Mouse (Mus musculus) MEL (cell line): ENCODE results near the gene Bach2. TPM values are rescaled to one million over a fixed set of nuclear protein-coding genes. Genes with fewer than 3 reads are reported as not detected.

Experiments used
- DNase-seq: peaks from one replicate; pipeline ENCODE4 v3.0.0; 2011; ENCODE audit warnings: low read depth, low spot score
- H3K27ac ChIP-seq: 2 replicates; pipeline ENCODE4 v1.5.1; 2012; ENCODE audit warnings: low read depth, mild to moderate bottlenecking, control low read depth, low read length, moderate library complexity; ENCODE audit not compliant: control insufficient read depth
- H3K27me3 ChIP-seq, 2 experiments: fragments of 150-350 bp in 1 of 2; sonication (generic) in 1 of 2; 2 replicates each; pipeline ENCODE4 v1.6.1; 2012; ENCODE audit warnings: low read length in 2 of 2, mild to moderate bottlenecking in 2 of 2, improper control_type of control experiment in 1 of 2, moderate library complexity in 1 of 2; ENCODE audit not compliant: insufficient read depth in 2 of 2, control insufficient read depth in 1 of 2
- H3K36me3 ChIP-seq, 2 experiments: 2 replicates each; pipeline ENCODE4 v1.6.1; 2012 to 2014; ENCODE audit warnings: low read length in 2 of 2, improper control_type of control experiment in 1 of 2, inconsistent platforms in 1 of 2, mild to moderate bottlenecking in 1 of 2; ENCODE audit not compliant: insufficient read depth in 2 of 2, control insufficient read depth in 1 of 2
- H3K4me1 ChIP-seq, 2 experiments: fragments of 150-350 bp in 1 of 2; sonication (generic) in 1 of 2; 2 replicates each; pipeline ENCODE4 v1.6.1; 2012; ENCODE audit warnings: low read length in 2 of 2, improper control_type of control experiment in 1 of 2, mild to moderate bottlenecking in 1 of 2; ENCODE audit not compliant: insufficient read depth in 2 of 2, control insufficient read depth in 1 of 2
- H3K4me3 ChIP-seq, 2 experiments: fragments of 150-350 bp in 1 of 2; sonication (generic) in 1 of 2; 2 replicates each; pipeline ENCODE4 v1.5.1; 2012; ENCODE audit warnings: low read depth in 2 of 2, low read length in 2 of 2, mild to moderate bottlenecking in 2 of 2, moderate library complexity in 2 of 2, control low read depth in 1 of 2, improper control_type of control experiment in 1 of 2; ENCODE audit not compliant: control insufficient read depth in 1 of 2, insufficient read depth in 1 of 2
- H3K79me2 ChIP-seq: 2 replicates; pipeline ENCODE4 v1.6.1; 2012; ENCODE audit warnings: mild to moderate bottlenecking, low read length, moderate library complexity; ENCODE audit not compliant: control insufficient read depth, poor library complexity, insufficient read depth
- H3K9ac ChIP-seq: 2 replicates; pipeline ENCODE4 v1.6.1; 2012; ENCODE audit warnings: low read depth, mild to moderate bottlenecking, control low read depth, low read length, moderate library complexity; ENCODE audit not compliant: control insufficient read depth, poor library complexity, severe bottlenecking
- H3K9me3 ChIP-seq: fragments of 150-350 bp; sonication (generic); replicated peaks from 2 replicates; pipeline ENCODE4 v1.6.1; 2012; ENCODE audit warnings: mild to moderate bottlenecking, low read length, improper control_type of control experiment, moderate library complexity; ENCODE audit not compliant: insufficient read depth
- BHLHE40 ChIP-seq: IDR thresholded peaks from 2 replicates; pipeline ENCODE4 v1.6.1; 2012; ENCODE audit warnings: low read depth, mild to moderate bottlenecking, inconsistent platforms, low read length, improper control_type of control experiment, borderline replicate concordance
- CHD1 ChIP-seq: IDR thresholded peaks from 2 replicates; pipeline ENCODE4 v1.6.1; 2012; ENCODE audit warnings: low read depth, mild to moderate bottlenecking, inconsistent platforms, low read length, improper control_type of control experiment
- CHD2 ChIP-seq: IDR thresholded peaks from 2 replicates; pipeline ENCODE4 v1.6.1; 2011; ENCODE audit warnings: low read length, improper control_type of control experiment
- CTCF ChIP-seq, 3 experiments: IDR thresholded peaks in 2 of 3; conservative IDR thresholded peaks in 1 of 3; 2 replicates each; pipeline ENCODE4 v1.5.1; 2011 to 2012; ENCODE audit warnings: low read length in 3 of 3, low read depth in 2 of 3, mild to moderate bottlenecking in 2 of 3, improper control_type of control experiment in 1 of 3, inconsistent platforms in 1 of 3, mixed read lengths in 1 of 3, moderate library complexity in 1 of 3; ENCODE audit not compliant: control insufficient read depth in 1 of 3, insufficient read depth in 1 of 3, poor library complexity in 1 of 3, severe bottlenecking in 1 of 3
- E2F4 ChIP-seq: IDR thresholded peaks from 2 replicates; pipeline ENCODE4 v1.6.1; 2011; ENCODE audit warnings: low read depth, low read length, improper control_type of control experiment, borderline replicate concordance
- ELF1 ChIP-seq: IDR thresholded peaks from 2 replicates; pipeline ENCODE4 v1.6.1; 2014; ENCODE audit warnings: low read depth, mild to moderate bottlenecking, inconsistent platforms, low read length, improper control_type of control experiment, moderate library complexity
- EP300 ChIP-seq, 2 experiments: IDR thresholded peaks; 2 replicates each; pipeline ENCODE4 v1.6.1; 2011; ENCODE audit warnings: improper control_type of control experiment in 2 of 2, low read length in 2 of 2, low read depth in 1 of 2, mild to moderate bottlenecking in 1 of 2
- ETS1 ChIP-seq: IDR thresholded peaks from 2 replicates; pipeline ENCODE4 v1.6.1; 2012; ENCODE audit warnings: low read depth, mild to moderate bottlenecking, inconsistent platforms, low read length, improper control_type of control experiment, moderate library complexity
- GABPA ChIP-seq: IDR thresholded peaks from 2 replicates; pipeline ENCODE4 v1.6.1; 2012; ENCODE audit warnings: low read depth, mild to moderate bottlenecking, inconsistent platforms, low read length, improper control_type of control experiment, moderate library complexity
- GATA1 ChIP-seq: IDR thresholded peaks from 2 replicates; pipeline ENCODE4 v1.6.1; 2011; ENCODE audit warnings: low read depth, low read length, improper control_type of control experiment
- HCFC1 ChIP-seq: IDR thresholded peaks from 2 replicates; pipeline ENCODE4 v1.6.1; 2012; ENCODE audit warnings: low read depth, mild to moderate bottlenecking, inconsistent platforms, low read length, improper control_type of control experiment, moderate library complexity
- KAT2A ChIP-seq: conservative IDR thresholded peaks from 2 replicates; pipeline ENCODE4 v1.6.1; 2012; ENCODE audit warnings: low read depth, low read length, improper control_type of control experiment, inconsistent platforms
- MAFK ChIP-seq: IDR thresholded peaks from 2 replicates; pipeline ENCODE4 v1.6.1; 2011; ENCODE audit warnings: low read depth, mild to moderate bottlenecking, low read length, improper control_type of control experiment, borderline replicate concordance
- MAZ ChIP-seq: IDR thresholded peaks from 2 replicates; pipeline ENCODE4 v1.6.1; 2012; ENCODE audit warnings: low read depth, mild to moderate bottlenecking, inconsistent platforms, low read length, improper control_type of control experiment
- MEF2A ChIP-seq: IDR thresholded peaks from 2 replicates; pipeline ENCODE4 v1.6.1; 2014; ENCODE audit warnings: low read depth, mild to moderate bottlenecking, inconsistent platforms, low read length, improper control_type of control experiment; ENCODE audit not compliant: poor library complexity, insufficient replicate concordance, severe bottlenecking; ENCODE audit errors: extremely low read depth
- MXI1 ChIP-seq: IDR thresholded peaks from 2 replicates; pipeline ENCODE4 v1.6.1; 2011; ENCODE audit warnings: mild to moderate bottlenecking, low read depth, low read length, improper control_type of control experiment
- MYB ChIP-seq: IDR thresholded peaks from 2 replicates; pipeline ENCODE4 v1.6.1; 2011; ENCODE audit warnings: mild to moderate bottlenecking, low read depth, low read length, improper control_type of control experiment
- MYC ChIP-seq: IDR thresholded peaks from 2 replicates; pipeline ENCODE4 v1.6.1; 2011; ENCODE audit warnings: low read depth, mild to moderate bottlenecking, low read length, improper control_type of control experiment, moderate library complexity
- NELFE ChIP-seq: IDR thresholded peaks from 2 replicates; pipeline ENCODE4 v1.6.1; 2011; ENCODE audit warnings: low read depth, low read length, improper control_type of control experiment
- NRF1 ChIP-seq: IDR thresholded peaks from 2 replicates; pipeline ENCODE4 v1.6.1; 2014; ENCODE audit warnings: low read depth, mild to moderate bottlenecking, inconsistent platforms, low read length, improper control_type of control experiment, moderate library complexity; ENCODE audit not compliant: poor library complexity, insufficient read depth, severe bottlenecking
- POLR2A ChIP-seq, 2 experiments: IDR thresholded peaks; 2 replicates each; pipeline ENCODE4 v1.6.1; 2011 to 2012; ENCODE audit warnings: low read length in 2 of 2, mild to moderate bottlenecking in 2 of 2, control low read depth in 1 of 2, improper control_type of control experiment in 1 of 2, low read depth in 1 of 2, moderate library complexity in 1 of 2; ENCODE audit not compliant: control insufficient read depth in 1 of 2, insufficient read depth in 1 of 2, poor library complexity in 1 of 2
- POLR2AphosphoS2 ChIP-seq: IDR thresholded peaks from 2 replicates; pipeline ENCODE4 v1.6.1; 2011; ENCODE audit warnings: low read length, improper control_type of control experiment
- POLR2AphosphoS5 ChIP-seq: IDR thresholded peaks from 2 replicates; pipeline ENCODE4 v1.6.1; 2012; ENCODE audit warnings: low read depth, borderline replicate concordance, mild to moderate bottlenecking, inconsistent platforms, low read length, moderate library complexity, mixed read lengths
- RAD21 ChIP-seq: IDR thresholded peaks from 2 replicates; pipeline ENCODE4 v1.6.1; 2011; ENCODE audit warnings: mild to moderate bottlenecking, low read depth, low read length, improper control_type of control experiment
- RCOR1 ChIP-seq: IDR thresholded peaks from 2 replicates; pipeline ENCODE4 v1.6.1; 2012; ENCODE audit warnings: low read depth, mild to moderate bottlenecking, inconsistent platforms, low read length, improper control_type of control experiment
- SIN3A ChIP-seq: IDR thresholded peaks from 2 replicates; pipeline ENCODE4 v1.6.1; 2012; ENCODE audit warnings: low read length, improper control_type of control experiment, inconsistent platforms
- SMC3 ChIP-seq: IDR thresholded peaks from 2 replicates; pipeline ENCODE4 v1.6.1; 2011; ENCODE audit warnings: low read depth, low read length, improper control_type of control experiment
- TAL1 ChIP-seq: IDR thresholded peaks from 2 replicates; pipeline ENCODE4 v1.6.1; 2012; ENCODE audit warnings: mild to moderate bottlenecking, inconsistent platforms, low read length, moderate library complexity, mixed read lengths
- TBP ChIP-seq: IDR thresholded peaks from 2 replicates; pipeline ENCODE4 v1.8.0; 2011; ENCODE audit warnings: low read depth, low read length, improper control_type of control experiment
- UBTF ChIP-seq: IDR thresholded peaks from 2 replicates; pipeline ENCODE4 v1.6.1; 2012; ENCODE audit warnings: low read depth, mild to moderate bottlenecking, inconsistent platforms, low read length, improper control_type of control experiment, moderate library complexity, borderline replicate concordance; ENCODE audit not compliant: insufficient read depth
- USF1 ChIP-seq: IDR thresholded peaks from 2 replicates; pipeline ENCODE4 v1.6.1; 2014; ENCODE audit warnings: low read depth, mild to moderate bottlenecking, inconsistent platforms, low read length, improper control_type of control experiment, moderate library complexity
- USF2 ChIP-seq, 2 experiments: IDR thresholded peaks; 2 replicates each; pipeline ENCODE4 v1.6.1; 2011 to 2012; ENCODE audit warnings: improper control_type of control experiment in 2 of 2, low read length in 2 of 2, borderline replicate concordance in 1 of 2, inconsistent platforms in 1 of 2, low read depth in 1 of 2, mild to moderate bottlenecking in 1 of 2; ENCODE audit not compliant: insufficient read depth in 1 of 2
- ZC3H11A ChIP-seq: IDR thresholded peaks from 2 replicates; pipeline ENCODE4 v1.6.1; 2012; ENCODE audit warnings: low read depth, mild to moderate bottlenecking, inconsistent platforms, low read length, improper control_type of control experiment
- ZKSCAN1 ChIP-seq: IDR thresholded peaks from 2 replicates; pipeline ENCODE4 v1.6.1; 2012; ENCODE audit warnings: low read depth, mild to moderate bottlenecking, inconsistent platforms, low read length, improper control_type of control experiment, moderate library complexity
- ZMIZ1 ChIP-seq: IDR thresholded peaks from 2 replicates; pipeline ENCODE4 v1.6.1; 2012; ENCODE audit warnings: low read depth, mild to moderate bottlenecking, inconsistent platforms, low read length, improper control_type of control experiment, moderate library complexity
- polyA plus RNA-seq, 2 experiments: library from polyadenylated mRNA; stranded (reverse) in 1 of 2; unstranded in 1 of 2; fragments of >175 nt in 1 of 2; fragments of >200 nt in 1 of 2; gene quantifications; 2 replicates each; pipeline versions ENCODE4 v1.2.1 to v1.2.4; 2012; ENCODE audit warnings: low replicate concordance in 2 of 2, low read depth in 1 of 2; ENCODE audit not compliant: insufficient read length in 2 of 2, insufficient read depth in 1 of 2, missing spikeins in 1 of 2
- total RNA-seq: library from RNA; depleted of rRNA; stranded (reverse); fragments of 300-350 nt; gene quantifications from 2 replicates; pipeline ENCODE4 v1.2.3, GENCODE M21; 2012

The Bach2 gene
- total and polyA plus RNA-seq, 3 experiments, result 0.04 TPM; not detected in 2

DNA sequence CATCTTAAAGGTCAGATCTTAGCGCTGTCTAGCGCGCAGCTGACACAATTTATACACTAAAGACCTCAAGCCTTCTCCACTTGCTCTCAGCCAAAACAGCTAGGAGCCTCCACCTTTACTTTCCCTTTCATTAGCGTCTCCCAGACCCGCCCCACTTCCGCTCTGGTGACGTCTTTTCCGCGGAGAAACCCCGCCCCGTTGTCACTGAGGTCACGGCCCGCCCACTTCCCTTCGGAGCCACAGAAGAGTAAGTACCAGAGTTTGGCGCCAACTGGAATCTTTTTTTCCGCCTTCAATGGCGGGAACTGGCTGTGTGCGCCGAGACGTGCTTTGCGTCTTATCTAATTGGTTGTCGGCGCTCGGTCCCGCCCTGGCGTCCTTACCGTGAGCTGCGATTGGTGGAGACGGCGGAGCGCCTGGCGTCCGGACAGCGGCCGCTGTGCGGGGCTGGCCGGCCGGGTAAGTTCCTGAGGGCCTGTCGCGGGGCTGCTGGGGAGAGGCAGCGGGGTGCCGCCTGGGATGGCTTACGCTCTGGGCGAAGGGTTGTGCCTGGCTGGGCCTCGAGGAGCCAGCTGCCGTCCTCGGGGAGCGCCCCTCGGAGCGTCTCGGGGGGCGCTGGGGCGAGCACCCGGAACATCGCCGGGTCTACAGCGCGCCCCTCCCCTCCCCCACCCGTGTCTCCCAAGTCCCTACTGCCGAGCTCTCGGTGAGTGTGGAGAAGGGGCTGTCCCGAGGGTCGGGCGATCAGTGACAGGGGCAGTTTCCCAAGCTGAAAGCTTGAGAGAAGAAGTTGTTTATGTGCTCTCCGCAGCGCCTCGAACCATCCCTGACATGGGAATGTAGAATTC lies 376.7 kb downstream of the Bach2 start, which contains the start of gene Casp8ap2:
TSS of gene Casp8ap2 (plus strand) at position 418 of the 848 bp plus-strand sequence.
- Histone ChIP-seq H3K27ac (peak within 1 kb of the TSS; percentile 66), H3K9ac (peak within 1 kb of the TSS; percentile 90), H3K36me3 (peaks cover 1 to 30% of the 10 kb centered on the region in 2 experiments; a peak in 2 of 4 replicates), H3K4me3 (peak within 1 kb of the TSS; percentile 66 to 93), H3K79me2 (peaks cover 36% of the 10 kb centered on the region), H3K27me3 (no peaks in the 10 kb centered on the region), H3K9me3 (no peaks in the 10 kb centered on the region), H3K4me1 (peaks cover 0 to 11% of the 10 kb centered on the region in 2 experiments; a peak in 2 of 4 replicates)
- DNase-seq, result peak; percentile 99
- TF ChIP-seq UBTF, result no peak
- TF ChIP-seq POLR2AphosphoS2, result peak; percentile 77; the same call in 1 of the 2 replicates
- TF ChIP-seq POLR2A (IDR thresholded peaks at IDR 0.05; ENCODE audit: control insufficient read depth in 1 of 2, insufficient read depth in 1 of 2, low read depth in 1 of 2, low read length in 2 of 2, poor library complexity in 1 of 2), result peak; percentile 88 to 93
- TF ChIP-seq SMC3, result no peak
- TF ChIP-seq ZKSCAN1, result no peak
- TF ChIP-seq MAZ, result peak; percentile 31; the same call in 1 of the 2 replicates
- no peak for TF ChIP-seq USF2 (IDR thresholded peaks at IDR 0.05; ENCODE audit: borderline replicate concordance in 1 of 2, insufficient read depth in 1 of 2, low read depth in 1 of 2, low read length in 2 of 2)
- no peak for TF ChIP-seq MYC
- no peak for TF ChIP-seq MYB
- no peak for TF ChIP-seq CTCF (IDR thresholded peaks at IDR 0.05 in 2 of 3, conservative IDR thresholded peaks at IDR 0.05 in 1 of 3; ENCODE audit: control insufficient read depth in 1 of 3, insufficient read depth in 1 of 3, low read depth in 2 of 3, low read length in 3 of 3, poor library complexity in 1 of 3, severe bottlenecking in 1 of 3)
- TF ChIP-seq GABPA, result no peak
- no peak for TF ChIP-seq NRF1
- TF ChIP-seq TAL1, result no peak
- peak; percentile 99 for TF ChIP-seq E2F4
- no peak for TF ChIP-seq BHLHE40
- 0 out of 2 replicates have a peak, but pooled peaks have one; percentile 40 for TF ChIP-seq ZMIZ1
- no peak for TF ChIP-seq MAFK
- no peak for TF ChIP-seq RCOR1
- TF ChIP-seq HCFC1, result peak; percentile 86
- peak; percentile 82 for TF ChIP-seq MXI1
- TF ChIP-seq USF1, result no peak
- peak; percentile 84 for TF ChIP-seq ELF1
- TF ChIP-seq MEF2A, result no peak
- TF ChIP-seq CHD2, result peak; percentile 45; the same call in 1 of the 2 replicates
- TF ChIP-seq POLR2AphosphoS5, result no peak
- TF ChIP-seq NELFE, result peak; percentile 83
- peak; percentile 79 for TF ChIP-seq SIN3A
- peak; percentile 67 for TF ChIP-seq KAT2A
- TF ChIP-seq EP300 (IDR thresholded peaks at IDR 0.05; ENCODE audit: low read depth in 1 of 2, low read length in 2 of 2), result no peak
- peak; percentile 74 for TF ChIP-seq TBP
- peak; percentile 79 for TF ChIP-seq ETS1
- no peak for TF ChIP-seq ZC3H11A
- no peak for TF ChIP-seq RAD21
- no peak for TF ChIP-seq CHD1
- no peak for TF ChIP-seq GATA1
